Mouse (Mus musculus) G1E (cell line): ENCODE data around the gene Gria1.

Experiments
- CTCF ChIP-seq: IDR thresholded peaks from 2 replicates; pipeline ENCODE4 v1.5.1; 2012; ENCODE audit warnings: low read depth, low read length, inconsistent platforms, mixed read lengths
- POLR2AphosphoS5 ChIP-seq: IDR thresholded peaks from 2 replicates; pipeline ENCODE4 v1.6.1; 2012; ENCODE audit warnings: low read depth, low read length, inconsistent platforms; ENCODE audit not compliant: insufficient replicate concordance

GRCm38 (mm10) chr11:57013464-57014190, 2.4 kb downstream of the Gria1 start:
- TF ChIP-seq CTCF (no peak), POLR2AphosphoS5 (no peak)
